Comparison of ENCODE assay signal across 8 mouse cellular contexts in the genomic region with DNA sequence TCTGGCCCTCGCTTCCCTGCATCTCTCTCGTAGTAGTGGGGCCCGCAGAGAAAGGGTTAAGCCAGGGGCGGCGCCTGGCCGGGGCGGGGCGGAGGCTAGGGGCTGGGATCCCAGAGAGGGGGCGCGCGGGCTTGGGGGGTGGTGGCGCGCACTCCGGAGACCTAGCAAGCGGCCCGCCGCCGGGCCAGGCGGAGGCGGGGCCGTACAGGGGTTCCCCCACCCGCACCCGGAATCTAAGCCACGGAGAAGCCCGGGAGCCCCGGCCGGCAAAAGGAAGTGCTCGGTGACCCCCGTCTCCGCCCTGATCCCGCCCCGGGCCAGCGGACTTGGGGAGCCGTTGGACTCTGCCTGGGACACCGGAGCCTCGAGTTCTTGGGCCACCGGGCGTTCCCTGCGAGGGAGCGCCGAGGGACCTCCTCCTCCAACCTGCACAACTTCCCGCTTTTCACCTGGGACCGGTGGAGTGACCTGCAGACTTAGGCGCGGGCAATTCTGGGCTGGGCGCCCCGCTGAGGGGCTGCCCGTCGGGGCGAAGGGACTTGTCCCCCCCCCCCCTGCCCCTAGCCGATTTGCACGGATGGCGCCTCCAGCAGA. TPM values are rescaled to one million over a fixed set of nuclear protein-coding genes. Genes with fewer than 3 reads are reported as not detected.
DNase-seq lines count a peak whose midpoint lies in the region; ATAC-seq and TF ChIP-seq lines count a peak whose summit lies in the region.

No protein-coding gene starts in this region.

- peak overlapping the region; percentile 98 for H3K4me2 ChIP-seq in lung, postnatal 0 days (replicated peaks; ENCODE audit: low read depth, low read length)

- no peaks in the 10 kb centered on the region for H3K9me3 ChIP-seq in lung, postnatal 0 days (ENCODE audit: low read length)

- TF ChIP-seq EP300 in lung, postnatal 0 days (IDR thresholded peaks at IDR 0.05): no peak

- no peak for TF ChIP-seq CTCF in gastrocnemius, adult 2 months (IDR thresholded peaks at IDR 0.05)
- TF ChIP-seq CTCF in lung, postnatal 0 days (IDR thresholded peaks at IDR 0.05): no peak
- no peak for TF ChIP-seq CTCF in small intestine, adult 2 months (IDR thresholded peaks at IDR 0.05; ENCODE audit: extremely low read depth, insufficient read length, insufficient replicate concordance, low read depth, low read length)

- WGBS in lung, postnatal 0 days: 2% methylated on average over 38 of the region's 53 CpGs
- 1% methylated on average over 53 of the region's 53 CpGs for WGBS in small intestine, adult 2 months

- DNase-seq in gastrocnemius, adult 2 months: peak; percentile 86
- DNase-seq in gastrocnemius, adult 18-20 months (ENCODE audit: low spot score): no peak
- DNase-seq in heart, adult 9 months (ENCODE audit: low spot score in 2 of 2): peak; percentile 79 to 83
- peak; percentile 65 for DNase-seq in kidney, adult 9 months
- DNase-seq in lung, postnatal 0 days (ENCODE audit: low spot score): peak; percentile 79

- no peaks in the 10 kb centered on the region for H3K27me3 ChIP-seq in lung, postnatal 0 days (replicated peaks; ENCODE audit: insufficient read depth, low read length)
- no peaks in the 10 kb centered on the region for H3K27me3 ChIP-seq in small intestine, adult 2 months (ENCODE audit: control insufficient read depth, insufficient read depth, low read length)

- H3K4me1 ChIP-seq in lung, postnatal 0 days (ENCODE audit: insufficient read depth, low read depth, low read length): peaks cover 27% of the 10 kb centered on the region
- peaks cover 39% of the 10 kb centered on the region for H3K4me1 ChIP-seq in small intestine, adult 2 months (ENCODE audit: control insufficient read depth, insufficient read depth, insufficient read length, low read length)

- H3K36me3 ChIP-seq in lung, postnatal 0 days (ENCODE audit: insufficient read depth, low read length): no peaks in the 10 kb centered on the region
- H3K36me3 ChIP-seq in small intestine, adult 2 months (ENCODE audit: control insufficient read depth, insufficient read depth, low read length): peaks cover 2% of the 10 kb centered on the region; the same call in 1 of the 2 replicates

- H3K4me3 ChIP-seq in gastrocnemius, adult 2 months: peak overlapping the region; percentile 85
- peak overlapping the region; percentile 63 for H3K4me3 ChIP-seq in lung, postnatal 0 days (ENCODE audit: low read depth, low read length)
- peak overlapping the region; percentile 72 for H3K4me3 ChIP-seq in small intestine, adult 2 months (ENCODE audit: low read depth, low read length)

- 0 out of 2 replicates have a peak, but pooled peaks have one; percentile 3 for ATAC-seq in common myeloid progenitor, adult 5-6 weeks (replicated peaks; ENCODE audit: low read depth, poor library complexity, severe bottlenecking)
- ATAC-seq in lung, postnatal 0 days: peak; percentile 40
- ATAC-seq in erythroid progenitor cell, adult 5-6 weeks (replicated peaks; ENCODE audit: low FRiP score, poor library complexity, severe bottlenecking): no peak

- H3K9ac ChIP-seq in lung, postnatal 0 days (replicated peaks; ENCODE audit: low read depth): peak overlapping the region; percentile 69

- intact Hi-C loops in gastrocnemius, adult 2 months (cut with DNase I): no loop called here

- peak; percentile 62 for TF ChIP-seq POLR2A in small intestine, adult 2 months (IDR thresholded peaks at IDR 0.05; ENCODE audit: low read depth, low read length)

- H3K27ac ChIP-seq in gastrocnemius, adult 2 months: peak overlapping the region; percentile 89
- peak overlapping the region; percentile 86 for H3K27ac ChIP-seq in lung, postnatal 0 days (ENCODE audit: low read length)
- peak overlapping the region; percentile 88 for H3K27ac ChIP-seq in small intestine, adult 2 months (ENCODE audit: insufficient read depth, low read depth, low read length)

RNA-seq across cellular contexts. Expression of a gene that starts 22.4 kb away (rescaled TPM):
- total RNA-seq in gastrocnemius, adult 2 months (2021): not detected
- not detected for total RNA-seq in gastrocnemius, adult 18-20 months (2021)
- not detected in 2 replicates for total RNA-seq in common myeloid progenitor, adult 5-6 weeks (2017)
- 0.56 and 1.0 TPM in 2 replicates for polyA plus RNA-seq in lung, postnatal 0 days (2015; fragmentation: Nextera tagmentation; extraction: Ambion mirVana)
- 3.6 and 5.8 TPM in 2 replicates for polyA plus RNA-seq in small intestine, adult 2 months (2012; rRNA removed)
- total RNA-seq in erythroid progenitor cell, adult 5-6 weeks (2015; ENCODE audit: low replicate concordance): not detected in 2 replicates
- total RNA-seq in erythroid progenitor cell, adult 5-6 weeks (2017; ENCODE audit: low replicate concordance): not detected in 2 replicates

RNA-seq across cellular contexts. Expression of a gene that starts 32.8 kb away (rescaled TPM):
- 10 to 100 TPM; 10.2 to 12.4 TPM for total RNA-seq in gastrocnemius, adult 2 months (2021)
- 10 to 100 TPM; 12.9 to 13.2 TPM for total RNA-seq in gastrocnemius, adult 18-20 months (2021)
- total RNA-seq in common myeloid progenitor, adult 5-6 weeks (2017): 1.2 and 5.6 TPM in 2 replicates
- polyA plus RNA-seq in lung, postnatal 0 days (2015; fragmentation: Nextera tagmentation; extraction: Ambion mirVana): 26.2 and 28.8 TPM in 2 replicates
- 25.3 and 56.3 TPM in 2 replicates for polyA plus RNA-seq in small intestine, adult 2 months (2012; rRNA removed)
- total RNA-seq in erythroid progenitor cell, adult 5-6 weeks (2015; ENCODE audit: low replicate concordance): 4.3 and 18.4 TPM in 2 replicates
- 0.51 and 1.4 TPM in 2 replicates for total RNA-seq in erythroid progenitor cell, adult 5-6 weeks (2017; ENCODE audit: low replicate concordance)

RNA-seq across cellular contexts. Expression of a gene that starts 52.8 kb away (rescaled TPM):
- under 1 TPM in 1 of 2 experiments, not detected in 1; 0.11 TPM for total RNA-seq in gastrocnemius, adult 2 months (2021)
- under 1 TPM; 0.09 to 0.26 TPM for total RNA-seq in gastrocnemius, adult 18-20 months (2021)
- 41.1 and 47.2 TPM in 2 replicates for total RNA-seq in common myeloid progenitor, adult 5-6 weeks (2017)
- polyA plus RNA-seq in lung, postnatal 0 days (2015; fragmentation: Nextera tagmentation; extraction: Ambion mirVana): 2.5 and 2.6 TPM in 2 replicates
- polyA plus RNA-seq in small intestine, adult 2 months (2012; rRNA removed): 0.37 and 0.65 TPM in 2 replicates
- 72.4 and 84.3 TPM in 2 replicates for total RNA-seq in erythroid progenitor cell, adult 5-6 weeks (2015; ENCODE audit: low replicate concordance)
- 96.1 and 116 TPM in 2 replicates for total RNA-seq in erythroid progenitor cell, adult 5-6 weeks (2017; ENCODE audit: low replicate concordance)

Comparison
In these comparisons a context has a peak if more than half of its experiments do, and no peak if none do; other contexts are left out.
1. RNA of a gene that starts 52.8 kb away (total RNA-seq): 72.4 to 116 TPM in erythroid progenitor cell, adult 5-6 weeks and 41.1 to 47.2 TPM in common myeloid progenitor, adult 5-6 weeks; 0.09 to 0.26 TPM in gastrocnemius, adult 18-20 months and 0.11 TPM in gastrocnemius, adult 2 months; every median in the first group is over 10 times any median in the second.
2. Peak in every context shown above with its lines, with median percentiles within 50 percentile points of each other: H3K27ac ChIP-seq and H3K4me3 ChIP-seq.